ENCODE assay signal across 9 mouse cellular contexts in genomic region chr10:128803361-128803760, GRCm38 (mm10). TPM values are rescaled to one million over a fixed set of nuclear protein-coding genes. Genes with fewer than 3 reads are reported as not detected.
DNase-seq lines count a peak whose midpoint lies in the region; ATAC-seq and TF ChIP-seq lines count a peak whose summit lies in the region.
"Had no signal": no experiment of that assay in that cellular context is flagged by ENCODE, and none has a peak within 500 bp of the region (broad histone marks: within the 10 kb centered on the region; RNA-seq: fewer than 3 reads in every experiment).

No protein-coding gene starts in this region.

- ATAC-seq in forebrain, embryonic 15.5 days (replicated peaks) = no peak
- no peak for ATAC-seq in liver, embryonic 16.5 days (ENCODE audit: low read depth)

- peaks cover 44% of the 10 kb centered on the region for H3K4me1 ChIP-seq in heart, embryonic 10.5 days
- H3K4me1 ChIP-seq in forebrain, embryonic 15.5 days = peaks cover 38% of the 10 kb centered on the region
- H3K4me1 ChIP-seq in liver, embryonic 16.5 days (ENCODE audit: control insufficient read depth, low read depth, low read length) = peaks cover 30% of the 10 kb centered on the region

- no peak for DNase-seq in heart, embryonic 10.5 days (ENCODE audit: low spot score)
- no peak for DNase-seq in heart, postnatal 14 days
- DNase-seq in Muller cell, postnatal 12 days (ENCODE audit: inconsistent ontology term) = no peak
- DNase-seq in left cerebral cortex, adult 9 months (ENCODE audit: low spot score in 2 of 2) = no peak
- DNase-seq in cerebellum, adult 11 months = no peak

- H3K4me2 ChIP-seq in forebrain, embryonic 15.5 days (replicated peaks) = peak overlapping the region; percentile 75
- H3K4me2 ChIP-seq in liver, embryonic 16.5 days (ENCODE audit: low read depth, low read length) = peak overlapping the region; percentile 69

- H3K27ac ChIP-seq in heart, embryonic 10.5 days = peak overlapping the region; percentile 95
- peak overlapping the region; percentile 99 for H3K27ac ChIP-seq in forebrain, embryonic 15.5 days (replicated peaks)
- no peak overlapping the region for H3K27ac ChIP-seq in liver, embryonic 16.5 days (ENCODE audit: low read length)

- 10% methylated on average over 6 of the region's 6 CpGs for WGBS in heart, embryonic 10.5 days
- 8% methylated on average over 6 of the region's 6 CpGs for WGBS in forebrain, embryonic 15.5 days
- 16% methylated on average over 6 of the region's 6 CpGs for WGBS in liver, embryonic 16.5 days (ENCODE audit: insufficient replicate concordance)

- no peaks in the 10 kb centered on the region for H3K27me3 ChIP-seq in heart, embryonic 10.5 days (ENCODE audit: insufficient read depth, poor library complexity, severe bottlenecking)
- H3K27me3 ChIP-seq in C2C12 (ENCODE audit: control insufficient read depth, insufficient read depth, insufficient read length) = no peaks in the 10 kb centered on the region
- H3K27me3 ChIP-seq in forebrain, embryonic 15.5 days = no peaks in the 10 kb centered on the region
- H3K27me3 ChIP-seq in liver, embryonic 16.5 days (ENCODE audit: control insufficient read depth, insufficient read depth, low read depth, low read length) = no peaks in the 10 kb centered on the region; the same call in none of the 2 replicates
- H3K27me3 ChIP-seq: CH12.LX had no signal

- intact Hi-C loops in heart, postnatal 14 days (cut with DNase I) = loop anchor here (2.0 kb wide), 1 partner anchor 29 kb away; no protein-coding TSS in a partner anchor

- peaks cover 29% of the 10 kb centered on the region for H3K79me3 ChIP-seq in C2C12 (ENCODE audit: low read depth)

- H3K9ac ChIP-seq in forebrain, embryonic 15.5 days (replicated peaks) = peak overlapping the region; percentile 80
- peak overlapping the region; percentile 64; the same call in 1 of the 2 replicates for H3K9ac ChIP-seq in liver, embryonic 16.5 days (ENCODE audit: low read depth, low read length)

- no peak for TF ChIP-seq CTCF in C2C12 (IDR thresholded peaks at IDR 0.05; ENCODE audit: control insufficient read depth, insufficient read depth, insufficient read length)

- H3K79me2 ChIP-seq in C2C12 (ENCODE audit: control insufficient read depth, insufficient read depth) = peaks cover 48% of the 10 kb centered on the region

- H3K9me3 ChIP-seq in heart, embryonic 10.5 days = no peaks in the 10 kb centered on the region
- H3K9me3 ChIP-seq in forebrain, embryonic 15.5 days = no peaks in the 10 kb centered on the region
- no peaks in the 10 kb centered on the region for H3K9me3 ChIP-seq in liver, embryonic 16.5 days (replicated peaks; ENCODE audit: control insufficient read depth, low read length)

- H3ac ChIP-seq in C2C12 (ENCODE audit: control insufficient read depth, insufficient read length, low read depth) = peak overlapping the region; percentile 62

- H3K36me3 ChIP-seq in heart, embryonic 10.5 days = peaks cover 34% of the 10 kb centered on the region
- peaks cover 38% of the 10 kb centered on the region for H3K36me3 ChIP-seq in C2C12 (ENCODE audit: control insufficient read depth, insufficient read depth)
- H3K36me3 ChIP-seq in forebrain, embryonic 15.5 days = peaks cover 5% of the 10 kb centered on the region; the same call in 1 of the 2 replicates
- H3K36me3 ChIP-seq in liver, embryonic 16.5 days (ENCODE audit: control insufficient read depth, insufficient read depth) = no peaks in the 10 kb centered on the region

- peak overlapping the region; percentile 89 for H3K4me3 ChIP-seq in heart, embryonic 10.5 days
- peak overlapping the region; percentile 86 for H3K4me3 ChIP-seq in C2C12 (ENCODE audit: insufficient read depth, poor library complexity, severe bottlenecking)
- H3K4me3 ChIP-seq in forebrain, embryonic 15.5 days = peak overlapping the region; percentile 57
- peak overlapping the region; percentile 65 for H3K4me3 ChIP-seq in liver, embryonic 16.5 days (ENCODE audit: low read depth, low read length)

TF ChIP-seq in C2C12, 6 proteins besides CTCF, POLR2A, EP300 and RAD21:
- TF ChIP-seq MYOD1 (IDR thresholded peaks at IDR 0.05; ENCODE audit: control insufficient read depth, insufficient read length, low read depth) (peak; percentile 11), MAX (IDR thresholded peaks at IDR 0.05) (no peak)

RNA-seq across cellular contexts. Expression of gene Dnajc14, which starts 0.5 kb away (rescaled TPM):
- polyA plus RNA-seq in heart, embryonic 10.5 days (2016; fragmentation: Nextera tagmentation; extraction: Ambion mirVana) = 48.0 and 48.1 TPM in 2 replicates
- total RNA-seq in heart, postnatal 14 days (2021) = 10 to 100 TPM; 37.9 to 38.7 TPM
- 31.2 TPM for polyA plus RNA-seq in C2C12 (2012; fragmentation: generic; extraction: Trizol)
- 60.4 and 62.8 TPM in 2 replicates for polyA plus RNA-seq in forebrain, embryonic 15.5 days (2015; fragmentation: Nextera tagmentation; extraction: Ambion mirVana)
- 18.8 TPM in 2 replicates for polyA plus RNA-seq in liver, embryonic 16.5 days (2015; fragmentation: Nextera tagmentation; extraction: Ambion mirVana)

RNA-seq across cellular contexts. Expression of gene Tmem198b, which starts 0.8 kb away (rescaled TPM):
- polyA plus RNA-seq in heart, embryonic 10.5 days (2016; fragmentation: Nextera tagmentation; extraction: Ambion mirVana) = 13.6 and 16.3 TPM in 2 replicates
- 10 to 100 TPM in 1 of 2 experiments, 1 to 10 TPM in 1; 8.6 to 11.1 TPM for total RNA-seq in heart, postnatal 14 days (2021)
- polyA plus RNA-seq in C2C12 (2012; fragmentation: generic; extraction: Trizol) = 15.1 TPM
- 12.6 and 13.6 TPM in 2 replicates for polyA plus RNA-seq in forebrain, embryonic 15.5 days (2015; fragmentation: Nextera tagmentation; extraction: Ambion mirVana)
- polyA plus RNA-seq in liver, embryonic 16.5 days (2015; fragmentation: Nextera tagmentation; extraction: Ambion mirVana) = 2.2 and 3.1 TPM in 2 replicates

RNA-seq across cellular contexts. Expression of gene Mmp19, which starts 12.7 kb away (rescaled TPM):
- 0.28 and 1.7 TPM in 2 replicates for polyA plus RNA-seq in heart, embryonic 10.5 days (2016; fragmentation: Nextera tagmentation; extraction: Ambion mirVana)
- 1 to 10 TPM; 4.5 to 5.8 TPM for total RNA-seq in heart, postnatal 14 days (2021)
- polyA plus RNA-seq in C2C12 (2012; fragmentation: generic; extraction: Trizol) = 1.7 TPM
- polyA plus RNA-seq in forebrain, embryonic 15.5 days (2015; fragmentation: Nextera tagmentation; extraction: Ambion mirVana) = 0.20 and 0.43 TPM in 2 replicates
- polyA plus RNA-seq in liver, embryonic 16.5 days (2015; fragmentation: Nextera tagmentation; extraction: Ambion mirVana) = 10.4 and 10.6 TPM in 2 replicates

RNA-seq across cellular contexts. Expression of gene Sarnp, which starts 13.8 kb away (rescaled TPM):
- polyA plus RNA-seq in heart, embryonic 10.5 days (2016; fragmentation: Nextera tagmentation; extraction: Ambion mirVana) = 181 and 225 TPM in 2 replicates
- 10 to 100 TPM; 40.9 to 44.9 TPM for total RNA-seq in heart, postnatal 14 days (2021)
- 56.6 TPM for polyA plus RNA-seq in C2C12 (2012; fragmentation: generic; extraction: Trizol)
- polyA plus RNA-seq in forebrain, embryonic 15.5 days (2015; fragmentation: Nextera tagmentation; extraction: Ambion mirVana) = 190 and 199 TPM in 2 replicates
- 84.4 and 94.9 TPM in 2 replicates for polyA plus RNA-seq in liver, embryonic 16.5 days (2015; fragmentation: Nextera tagmentation; extraction: Ambion mirVana)

RNA-seq across cellular contexts. Expression of gene Ormdl2, which starts 18.1 kb away (rescaled TPM):
- 65.1 and 78.6 TPM in 2 replicates for polyA plus RNA-seq in heart, embryonic 10.5 days (2016; fragmentation: Nextera tagmentation; extraction: Ambion mirVana)
- 10 to 100 TPM in 1 of 2 experiments, 1 to 10 TPM in 1; 6.5 to 10.2 TPM for total RNA-seq in heart, postnatal 14 days (2021)
- polyA plus RNA-seq in C2C12 (2012; fragmentation: generic; extraction: Trizol) = 41.1 TPM
- 28.1 and 28.6 TPM in 2 replicates for polyA plus RNA-seq in forebrain, embryonic 15.5 days (2015; fragmentation: Nextera tagmentation; extraction: Ambion mirVana)
- 68.5 and 69.3 TPM in 2 replicates for polyA plus RNA-seq in liver, embryonic 16.5 days (2015; fragmentation: Nextera tagmentation; extraction: Ambion mirVana)
